Comparison of ENCODE assay signal across 9 mouse cellular contexts in genomic region chr15:6570876-6571275, GRCm38 (mm10). TPM values are rescaled to one million over a fixed set of nuclear protein-coding genes. Genes with fewer than 3 reads are reported as not detected.
DNase-seq lines count a peak whose midpoint lies in the region; ATAC-seq lines count a peak whose summit lies in the region.
"Had no signal": no experiment of that assay in that cellular context is flagged by ENCODE, and none has a peak within 500 bp of the region (broad histone marks: within the 10 kb centered on the region; RNA-seq: fewer than 3 reads in every experiment).

No protein-coding gene starts in this region.

- no peak overlapping the region for H3K9ac ChIP-seq in intestine, embryonic 14.5 days (ENCODE audit: low read length)
- H3K9ac ChIP-seq in midbrain, embryonic 13.5 days (replicated peaks), result no peak overlapping the region
- no peak overlapping the region; the same call in 1 of the 2 replicates for H3K9ac ChIP-seq in stomach, embryonic 14.5 days (replicated peaks; ENCODE audit: low read depth, low read length)
- H3K9ac ChIP-seq: embryonic facial prominence, embryonic 15.5 days had no signal

- H3K4me2 ChIP-seq in intestine, embryonic 14.5 days (ENCODE audit: low read length), result no peak overlapping the region
- H3K4me2 ChIP-seq in midbrain, embryonic 13.5 days (replicated peaks), result no peak overlapping the region
- no peak overlapping the region for H3K4me2 ChIP-seq in stomach, embryonic 14.5 days (replicated peaks; ENCODE audit: low read depth, low read length)
- H3K4me2 ChIP-seq: embryonic facial prominence, embryonic 15.5 days had no signal

- intact Hi-C loops in left cerebral cortex, postnatal 25 days (cut with DNase I), result loop anchor here (1.0 to 2.0 kb wide), 2 partner anchors 70 to 333 kb away; no protein-coding TSS in a partner anchor

- H3K27me3 ChIP-seq in intestine, embryonic 14.5 days (replicated peaks; ENCODE audit: control insufficient read depth, insufficient read depth, low read length), result no peaks in the 10 kb centered on the region
- no peaks in the 10 kb centered on the region for H3K27me3 ChIP-seq in midbrain, embryonic 13.5 days
- no peaks in the 10 kb centered on the region for H3K27me3 ChIP-seq in stomach, embryonic 14.5 days (ENCODE audit: control insufficient read depth, insufficient read depth, low read length)
- H3K27me3 ChIP-seq: embryonic facial prominence, embryonic 15.5 days had no signal

- H3K4me3 ChIP-seq in intestine, embryonic 14.5 days (ENCODE audit: low read depth, low read length), result no peak overlapping the region
- no peak overlapping the region for H3K4me3 ChIP-seq in midbrain, embryonic 13.5 days (replicated peaks)
- no peak overlapping the region for H3K4me3 ChIP-seq in stomach, embryonic 14.5 days (ENCODE audit: low read depth, low read length)
- H3K4me3 ChIP-seq: embryonic facial prominence, embryonic 15.5 days had no signal

- peaks cover 3% of the 10 kb centered on the region; the same call in 1 of the 2 replicates for H3K4me1 ChIP-seq in intestine, embryonic 14.5 days (replicated peaks; ENCODE audit: control insufficient read depth, insufficient read depth, low read length)
- no peaks in the 10 kb centered on the region for H3K4me1 ChIP-seq in midbrain, embryonic 13.5 days (replicated peaks)
- H3K4me1 ChIP-seq in stomach, embryonic 14.5 days (ENCODE audit: control insufficient read depth, insufficient read depth, low read length), result no peaks in the 10 kb centered on the region

- no peaks in the 10 kb centered on the region for H3K9me3 ChIP-seq in intestine, embryonic 14.5 days (ENCODE audit: control insufficient read depth, low read length)
- H3K9me3 ChIP-seq in midbrain, embryonic 13.5 days, result no peaks in the 10 kb centered on the region
- H3K9me3 ChIP-seq in stomach, embryonic 14.5 days (ENCODE audit: control insufficient read depth, low read depth, low read length), result no peaks in the 10 kb centered on the region
- H3K9me3 ChIP-seq: embryonic facial prominence, embryonic 15.5 days had no signal

- WGBS in intestine, embryonic 14.5 days, result 7% methylated on average over 7 of the region's 7 CpGs
- WGBS in midbrain, embryonic 13.5 days, result 11% methylated on average over 7 of the region's 7 CpGs
- 4% methylated on average over 7 of the region's 7 CpGs for WGBS in stomach, embryonic 14.5 days

- H3K27ac ChIP-seq in intestine, embryonic 14.5 days (ENCODE audit: low read depth), result no peak overlapping the region
- H3K27ac ChIP-seq in midbrain, embryonic 13.5 days, result no peak overlapping the region
- no peak overlapping the region for H3K27ac ChIP-seq in stomach, embryonic 14.5 days (ENCODE audit: low read length)
- H3K27ac ChIP-seq: embryonic facial prominence, embryonic 15.5 days had no signal

- no peaks in the 10 kb centered on the region for H3K36me3 ChIP-seq in intestine, embryonic 14.5 days (ENCODE audit: control insufficient read depth, insufficient read depth, low read length)
- no peaks in the 10 kb centered on the region for H3K36me3 ChIP-seq in midbrain, embryonic 13.5 days
- no peaks in the 10 kb centered on the region for H3K36me3 ChIP-seq in stomach, embryonic 14.5 days (ENCODE audit: control insufficient read depth, insufficient read depth, low read length)
- H3K36me3 ChIP-seq: embryonic facial prominence, embryonic 15.5 days had no signal

- no peak for ATAC-seq in intestine, embryonic 14.5 days (replicated peaks; ENCODE audit: low FRiP score, low TSS enrichment, low read depth)
- ATAC-seq in midbrain, embryonic 13.5 days, result peak; percentile 85
- ATAC-seq in stomach, embryonic 14.5 days (ENCODE audit: insufficient number of reproducible peaks, insufficient read depth, low FRiP score, low read depth), result peak; percentile 58; the same call in 1 of the 2 replicates

- DNase-seq in urinary bladder, postnatal 36 days (ENCODE audit: low spot score in 2 of 2), result peak; percentile 45 to 59
- no peak for DNase-seq in urinary bladder, adult 2 months (ENCODE audit: low spot score)
- DNase-seq in cerebellum, postnatal 25 days, result peak; percentile 38 to 56
- DNase-seq in frontal cortex, postnatal 36 days (ENCODE audit: low spot score in 2 of 2), result peak; percentile 63 to 72
- peak; percentile 82 for DNase-seq in intestine, embryonic 14.5 days (ENCODE audit: low spot score)
- DNase-seq in left cerebral cortex, postnatal 25 days (ENCODE audit: low spot score in 2 of 2), result peak; percentile 71 to 75

RNA-seq across cellular contexts. Expression of gene Fyb, which starts 48.2 kb away (rescaled TPM):
- polyA plus RNA-seq in urinary bladder, adult 2 months (2012; rRNA removed), result 9.9 and 12.1 TPM in 2 replicates
- 4.8 and 7.1 TPM in 2 replicates for polyA plus RNA-seq in intestine, embryonic 14.5 days (2014; fragmentation: Nextera tagmentation; extraction: Ambion mirVana)
- 1 to 10 TPM; 8.5 to 8.6 TPM for total RNA-seq in left cerebral cortex, postnatal 25 days (2021)
- 2.7 and 4.1 TPM in 2 replicates for polyA plus RNA-seq in midbrain, embryonic 13.5 days (2015; fragmentation: Nextera tagmentation; extraction: Ambion mirVana)
- polyA plus RNA-seq in stomach, embryonic 14.5 days (2014; fragmentation: Nextera tagmentation; extraction: Ambion mirVana), result 5.0 and 7.7 TPM in 2 replicates
